Mouse (Mus musculus) left cerebral cortex, adult 2 months (tissue): ENCODE data around the gene Mcemp1. TPM values are rescaled to one million over a fixed set of nuclear protein-coding genes. Genes with fewer than 3 reads are reported as not detected.

Experiments
- DNase-seq, 2 experiments: peaks; one replicate each; pipeline ENCODE4 v3.0.0; 2021 to 2022; ENCODE audit warnings: low spot score in 2 of 2, mixed read lengths in 1 of 2; ENCODE audit errors: extremely low spot score in 1 of 2
- H3K27ac ChIP-seq: fragments of 200-600 bp; 2 replicates; pipeline ENCODE4 v1.8.1; 2022
- H3K4me3 ChIP-seq: fragments of 200-600 bp; 2 replicates; pipeline ENCODE4 v1.8.1; 2022
- CTCF ChIP-seq: fragments of 200-600 bp; IDR thresholded peaks from 2 replicates; pipeline ENCODE4 v1.8.1; 2022; ENCODE audit warnings: antibody characterized with exemption, mild to moderate bottlenecking, moderate library complexity
- intact Hi-C: fragments of 180-260 bp; cut with DNase I; formaldehyde crosslinking; loops from one replicate; pipeline ENCODE4 v1.15.1; 2025
- total RNA-seq, 2 experiments: library from RNA; stranded (reverse); gene quantifications; 2 replicates each; pipeline ENCODE4 v1.2.3; 2021

Mcemp1 gene
- total RNA-seq, 2 experiments from 2014 or later = 0.23 to 0.37 TPM

DNA sequence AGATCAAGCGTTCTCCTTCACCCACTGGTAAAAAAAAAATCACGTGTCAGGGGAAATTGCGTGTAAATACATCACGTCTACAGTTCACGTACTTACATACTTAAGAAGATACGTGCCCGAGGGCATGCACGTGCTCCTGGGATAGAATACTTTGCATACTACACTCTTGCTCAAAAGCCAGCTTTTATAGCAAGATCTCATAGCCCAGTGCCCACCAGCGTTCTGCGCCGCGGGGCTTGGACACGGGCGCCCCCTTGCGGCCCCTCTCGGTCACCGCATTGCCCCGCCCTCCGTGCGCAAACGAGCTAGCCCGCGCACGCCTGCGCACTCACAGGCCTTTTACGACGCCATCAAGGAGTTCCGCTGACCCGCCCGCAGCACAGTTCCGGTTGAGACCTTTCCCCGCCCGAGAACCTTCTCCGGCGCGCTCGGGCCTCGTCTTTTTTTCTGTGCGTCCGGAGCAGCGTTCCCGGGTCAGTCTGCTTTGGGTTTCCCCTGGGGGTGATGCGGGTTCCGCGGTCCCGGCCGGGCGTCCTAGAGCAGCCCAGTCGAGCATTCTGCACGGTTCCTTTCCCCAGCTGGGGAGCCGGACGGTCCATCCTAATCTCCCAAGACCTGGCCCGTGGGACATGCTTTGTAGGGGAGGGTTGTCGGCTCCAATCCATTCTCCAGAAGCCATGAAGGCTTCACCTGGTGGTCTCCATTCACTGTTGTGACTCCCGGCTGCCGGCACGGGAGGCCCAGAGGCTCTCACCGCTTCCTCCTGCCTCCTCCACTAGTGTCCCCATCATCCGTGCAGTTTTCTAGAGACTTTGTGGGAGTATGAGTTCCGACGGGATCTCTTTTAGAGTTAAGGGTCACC lies 10.8 kb downstream of the Mcemp1 start, which contains the start of gene Trappc5:
Gene Trappc5 (plus strand): TSS at position 169 of the 862 bp plus-strand sequence.
- TF ChIP-seq CTCF = no peak; the same call in none of the 2 replicates

GRCm38 (mm10) chr8:3676993-3677579 lies 11.5 kb downstream of the Mcemp1 start:
- TF ChIP-seq CTCF = no peak
- Histone ChIP-seq H3K27ac (peak overlapping the region; percentile 91), H3K4me3 (peak overlapping the region; percentile 67)
- intact Hi-C loops = loop anchor here (10.0 kb wide), 1 partner anchor 322 kb away; the partner anchor contains the start of gene A430078G23Rik
- no peak for DNase-seq

More for the DNA sequence above, 10.8 kb downstream of the Mcemp1 start, which contains the start of gene Trappc5:
- Histone ChIP-seq H3K4me3 (peak within 1 kb of the TSS; percentile 67), H3K27ac (peak within 1 kb of the TSS; percentile 91)
- DNase-seq = peak; percentile 94 to 98
- intact Hi-C loops = loop anchor here (10.0 kb wide), 1 partner anchor 322 kb away; the partner anchor contains the start of gene A430078G23Rik

DNA sequence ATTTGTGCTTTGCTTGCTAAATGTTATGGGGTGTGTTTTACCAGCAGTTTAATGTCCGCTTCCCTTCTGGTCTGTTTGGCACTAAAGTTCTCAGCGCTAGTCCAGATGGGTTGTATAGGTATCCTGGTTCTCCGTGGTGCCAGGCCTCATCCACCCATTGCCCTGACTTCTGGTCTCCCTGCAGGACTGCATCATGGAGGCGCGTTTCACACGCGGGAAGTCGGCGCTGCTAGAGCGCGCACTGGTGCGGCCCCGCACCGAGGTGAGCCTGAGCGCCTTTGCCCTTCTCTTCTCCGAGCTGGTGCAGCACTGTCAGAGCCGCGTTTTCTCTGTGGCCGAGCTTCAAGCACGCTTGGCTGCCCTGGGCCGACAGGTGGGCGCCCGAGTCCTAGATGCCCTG lies 13.3 kb downstream of the Mcemp1 start:
- H3K4me3 ChIP-seq = no peak overlapping the region
- intact Hi-C loops = loop anchor here (10.0 kb wide), 1 partner anchor 324 kb away; the partner anchor contains the start of gene A430078G23Rik
- DNase-seq = no peak
- no peak overlapping the region for H3K27ac ChIP-seq
- TF ChIP-seq CTCF = no peak

DNA sequence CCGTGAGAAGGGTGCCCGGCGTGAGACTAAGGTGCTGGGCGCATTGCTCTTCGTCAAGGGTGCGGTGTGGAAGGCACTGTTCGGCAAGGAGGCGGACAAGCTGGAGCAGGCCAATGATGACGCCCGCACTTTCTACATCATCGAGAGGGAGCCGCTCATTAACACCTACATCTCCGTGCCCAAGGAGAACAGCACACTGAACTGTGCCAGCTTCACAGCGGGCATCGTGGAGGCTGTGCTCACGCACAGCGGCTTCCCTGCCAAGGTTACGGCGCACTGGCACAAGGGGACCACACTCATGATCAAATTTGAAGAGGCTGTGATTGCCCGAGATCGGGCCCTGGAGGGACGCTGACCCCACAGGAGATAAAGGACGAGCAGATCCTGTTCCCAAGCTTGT lies 13.7 kb downstream of the Mcemp1 start:
- H3K4me3 ChIP-seq = no peak overlapping the region
- TF ChIP-seq CTCF = no peak
- intact Hi-C loops = loop anchor here (10.0 kb wide), 1 partner anchor 324 kb away; the partner anchor contains the start of gene A430078G23Rik

DNA sequence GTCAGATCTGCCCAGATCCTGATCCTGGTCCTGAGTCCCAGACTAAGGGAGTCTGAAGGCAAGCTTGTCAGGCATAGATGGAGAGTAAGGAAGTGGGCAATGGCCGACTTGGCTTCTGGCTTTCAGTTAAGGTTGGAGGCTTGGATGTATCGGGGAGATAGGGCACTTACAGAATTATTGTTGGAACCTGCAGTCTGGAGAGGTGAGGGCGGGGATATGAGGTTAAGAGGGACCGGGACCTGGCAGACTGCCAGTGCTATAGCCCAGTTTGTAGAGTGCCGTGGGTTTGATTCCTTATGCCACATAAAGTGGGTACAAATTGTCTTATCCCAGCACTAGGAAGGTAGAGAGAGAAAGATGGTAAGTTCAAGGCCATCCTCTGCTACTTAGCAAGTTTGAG lies 14.1 kb downstream of the Mcemp1 start:
- TF ChIP-seq CTCF = no peak
- DNase-seq = no peak
- Histone ChIP-seq H3K27ac (no peak overlapping the region), H3K4me3 (no peak overlapping the region)
- intact Hi-C loops = loop anchor here (10.0 kb wide), 1 partner anchor 325 kb away; the partner anchor contains the start of gene A430078G23Rik

More for the DNA sequence above, 13.7 kb downstream of the Mcemp1 start:
- DNase-seq = no peak
- H3K27ac ChIP-seq = no peak overlapping the region

GRCm38 (mm10) chr8:3682435-3682834 lies 16.9 kb downstream of the Mcemp1 start:
- TF ChIP-seq CTCF = no peak
- intact Hi-C loops = no loop called here
- H3K4me3 ChIP-seq = no peak overlapping the region
- no peak overlapping the region for H3K27ac ChIP-seq
- no peak for DNase-seq

GRCm38 (mm10) chr8:3683408-3684176 lies 18.0 kb downstream of the Mcemp1 start:
- no peak overlapping the region for H3K4me3 ChIP-seq

DNA sequence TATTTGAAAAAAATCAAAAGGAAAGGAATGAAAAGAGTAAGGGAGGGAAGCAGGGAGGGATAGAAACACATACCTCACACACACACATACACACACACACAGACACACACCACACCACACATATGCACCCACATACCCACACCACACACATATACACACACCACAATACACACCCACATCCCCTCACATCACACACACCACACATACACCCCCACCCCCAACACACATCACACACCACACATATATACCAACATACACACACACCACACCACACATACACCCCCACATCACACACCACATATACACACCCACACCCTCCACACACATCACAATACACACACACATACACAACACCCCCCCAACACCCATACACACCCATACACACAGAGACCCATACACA lies 19.0 kb downstream of the Mcemp1 start:
- no peak for TF ChIP-seq CTCF
- no peak for DNase-seq
- Histone ChIP-seq H3K4me3 (no peak overlapping the region), H3K27ac (no peak overlapping the region)
- intact Hi-C loops = no loop called here

More at GRCm38 (mm10) chr8:3683408-3684176, 18.0 kb downstream of the Mcemp1 start:
- intact Hi-C loops = no loop called here
- H3K27ac ChIP-seq = no peak overlapping the region
- no peak for DNase-seq
- TF ChIP-seq CTCF = no peak

- Histone ChIP-seq H3K27ac (no peak overlapping the region), H3K4me3 (no peak overlapping the region)
- TF ChIP-seq CTCF = no peak
- DNase-seq = no peak
- intact Hi-C loops = no loop called here
Observed at GRCm38 (mm10) chr8:3685422-3685821, 19.9 kb downstream of the Mcemp1 start.

DNA sequence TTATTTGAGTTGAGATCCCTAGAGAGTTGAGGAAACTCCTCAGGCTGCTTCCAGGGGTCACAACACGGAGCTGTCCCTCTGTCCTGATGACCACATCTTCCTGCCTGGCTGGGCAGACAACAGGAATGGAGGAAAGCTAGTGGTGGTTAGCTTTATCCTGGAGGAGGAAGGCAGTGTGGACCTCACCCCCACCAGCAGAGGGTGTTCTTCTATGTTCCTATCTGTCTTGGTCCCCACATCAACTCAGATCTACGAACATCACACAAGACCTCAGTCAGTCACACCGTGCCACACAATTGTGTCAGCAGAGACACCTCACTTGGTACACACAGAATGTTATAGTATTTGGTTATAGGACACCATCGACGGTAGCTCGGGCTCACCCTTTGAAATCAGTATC lies 22.0 kb downstream of the Mcemp1 start:
- no peak overlapping the region for H3K27ac ChIP-seq
- intact Hi-C loops = no loop called here
- TF ChIP-seq CTCF = no peak; the same call in 1 of the 2 replicates
- no peak for DNase-seq
- H3K4me3 ChIP-seq = no peak overlapping the region

- intact Hi-C loops = no loop called here
- no peak for TF ChIP-seq CTCF
- DNase-seq = no peak
- Histone ChIP-seq H3K27ac (no peak overlapping the region), H3K4me3 (no peak overlapping the region)
Observed at GRCm38 (mm10) chr8:3690774-3691173, 25.2 kb downstream of the Mcemp1 start.
